Mouse (Mus musculus) regulatory T cell (primary cell): ENCODE results near the gene Actr8.

Source experiments
- in situ Hi-C: fragments of 300-600 bp; cut with MboI, MseI; formaldehyde crosslinking; loops from one replicate; pipeline ENCODE4 v1.15.1; 2025; ENCODE audit warnings: high pct_unique_total_duplicates

Gene Actr8

GRCm38 (mm10) chr14:30038431-30038830 is 60.3 kb downstream of the Actr8 start:
- in situ Hi-C loops = no loop called here

- in situ Hi-C loops = no loop called here
These were observed 61.3 kb downstream of the Actr8 start for GRCm38 (mm10) chr14:30039413-30039812.

GRCm38 (mm10) chr14:30041836-30042235 is 63.7 kb downstream of the Actr8 start:
- in situ Hi-C loops = no loop called here

- in situ Hi-C loops = no loop called here
These were observed 65.3 kb downstream of the Actr8 start for GRCm38 (mm10) chr14:30043356-30043940.

- in situ Hi-C loops = no loop called here
These were observed 67.1 kb downstream of the Actr8 start for GRCm38 (mm10) chr14:30045239-30045638.

- in situ Hi-C loops = no loop called here
These were observed 67.6 kb downstream of the Actr8 start for GRCm38 (mm10) chr14:30045704-30046220.

GRCm38 (mm10) chr14:30046976-30047375 is 68.8 kb downstream of the Actr8 start:
- in situ Hi-C loops = no loop called here

GRCm38 (mm10) chr14:30048049-30048448 is 69.9 kb downstream of the Actr8 start:
- in situ Hi-C loops = no loop called here

- in situ Hi-C loops = no loop called here
These were observed 72.1 kb downstream of the Actr8 start for GRCm38 (mm10) chr14:30050280-30050679.

GRCm38 (mm10) chr14:30054922-30055321 is 76.8 kb downstream of the Actr8 start:
- in situ Hi-C loops = no loop called here
